Mouse (Mus musculus) liver, embryonic 16.5 days (tissue): ENCODE measurements around the gene Gm49393. TPM values are rescaled to one million over a fixed set of nuclear protein-coding genes. Genes with fewer than 3 reads are reported as not detected.
A peak's percentile ranks its signal among the peaks of the same experiment; 100 is the strongest.
"Not testable (repeated sequence)": the region's sequence is repeated elsewhere in the genome, so short reads cannot be mapped to it uniquely, and the experiment has no call there.

Source experiments
- ATAC-seq: fragments of 200-750 bp; cut with Nextera tagmentation; 2 replicates; pipeline ENCODE4 v1.8.0; 2017; ENCODE audit warnings: low read depth, mild to moderate bottlenecking, moderate number of reproducible peaks, moderate library complexity
- H3K27ac ChIP-seq: fragments of 300-500 bp; sonication (generic); 2 replicates; pipeline ENCODE4 v1.5.1; 2014; ENCODE audit warnings: mild to moderate bottlenecking, low read length
- H3K27me3 ChIP-seq: fragments of 300-500 bp; sonication (generic); 2 replicates; pipeline ENCODE4 v1.6.1; 2014; ENCODE audit warnings: low read depth, low read length, mixed read lengths; ENCODE audit not compliant: control insufficient read depth, insufficient read depth
- H3K36me3 ChIP-seq: fragments of 300-500 bp; sonication (generic); 2 replicates; pipeline ENCODE4 v1.6.1; 2014; ENCODE audit warnings: mild to moderate bottlenecking; ENCODE audit not compliant: control insufficient read depth, insufficient read depth
- H3K4me1 ChIP-seq: fragments of 300-500 bp; sonication (generic); 2 replicates; pipeline ENCODE4 v1.6.1; 2014; ENCODE audit warnings: low read depth, low read length, mixed read lengths; ENCODE audit not compliant: control insufficient read depth
- H3K4me2 ChIP-seq: fragments of 300-500 bp; sonication (generic); 2 replicates; pipeline ENCODE4 v1.6.1; 2014; ENCODE audit warnings: low read depth, low read length, mixed read lengths
- H3K4me3 ChIP-seq: fragments of 300-500 bp; sonication (generic); 2 replicates; pipeline ENCODE4 v1.5.1; 2014; ENCODE audit warnings: low read depth, mild to moderate bottlenecking, low read length
- H3K9ac ChIP-seq: fragments of 300-500 bp; sonication (generic); 2 replicates; pipeline ENCODE4 v1.6.1; 2014; ENCODE audit warnings: low read depth, low read length
- H3K9me3 ChIP-seq: fragments of 300-500 bp; sonication (generic); replicated peaks from 2 replicates; pipeline ENCODE4 v1.6.1; 2016; ENCODE audit warnings: low read length; ENCODE audit not compliant: control insufficient read depth
- WGBS: fragments of 180-500 bp; shearing (Covaris S2); extraction: QIAGEN DNeasy Blood & Tissue Kit; methylation state at CpG from one replicate; pipeline ENCODE4 v1.1.7; 2014; ENCODE audit not compliant: insufficient replicate concordance; 5-methylcytosine and 5-hydroxymethylcytosine counted together
- polyA plus RNA-seq: library from polyadenylated mRNA; unstranded; fragments of >200 nt; fragmentation: Nextera tagmentation; extraction: Ambion mirVana; gene quantifications from 2 replicates; pipeline ENCODE4 v1.2.1, GENCODE M21; 2015

Gm49393 gene
- not detected in 2 replicates for polyA plus RNA-seq

- H3K9me3 ChIP-seq, ATAC-seq, H3K4me3 ChIP-seq, H3K27ac ChIP-seq, H3K4me2 ChIP-seq, H3K9ac ChIP-seq, H3K27me3 ChIP-seq, H3K4me1 ChIP-seq, H3K36me3 ChIP-seq: not testable (repeated sequence)
- 51% methylated on average over 2 of the region's 2 CpGs for WGBS
Measured at GRCm38 (mm10) chr13:60935490-60935889, at the start of gene Gm49393. Gm49393 (minus strand) TSS chr13:60935590.

GRCm38 (mm10) chr13:60972319-60972718 is 36.9 kb upstream of the Gm49393 start:
- ATAC-seq, H3K9me3 ChIP-seq, H3K27ac ChIP-seq, H3K4me2 ChIP-seq, H3K4me1 ChIP-seq, H3K27me3 ChIP-seq, H3K36me3 ChIP-seq, H3K9ac ChIP-seq, H3K4me3 ChIP-seq: not testable (repeated sequence)
- WGBS = 52% methylated on average over 4 of the region's 4 CpGs

GRCm38 (mm10) chr13:60963985-60964384 is 28.6 kb upstream of the Gm49393 start:
- H3K9ac ChIP-seq, H3K27ac ChIP-seq, H3K9me3 ChIP-seq, H3K27me3 ChIP-seq, ATAC-seq, H3K4me2 ChIP-seq, H3K4me1 ChIP-seq, H3K4me3 ChIP-seq, H3K36me3 ChIP-seq: not testable (repeated sequence)
- WGBS = 24% methylated on average over 5 of the region's 5 CpGs

GRCm38 (mm10) chr13:60961706-60962105 is 26.3 kb upstream of the Gm49393 start:
- H3K9ac ChIP-seq = no peak overlapping the region
- no peaks in the 10 kb centered on the region for H3K27me3 ChIP-seq
- H3K4me2 ChIP-seq = no peak overlapping the region
- H3K36me3 ChIP-seq = no peaks in the 10 kb centered on the region
- H3K4me1 ChIP-seq = no peaks in the 10 kb centered on the region
- no peak for ATAC-seq
- no peaks in the 10 kb centered on the region for H3K9me3 ChIP-seq
- WGBS = 48% methylated on average over 5 of the region's 5 CpGs
- H3K27ac ChIP-seq = no peak overlapping the region
- no peak overlapping the region for H3K4me3 ChIP-seq

- H3K9me3 ChIP-seq, H3K4me3 ChIP-seq, H3K27ac ChIP-seq, ATAC-seq, H3K27me3 ChIP-seq, H3K4me1 ChIP-seq, H3K9ac ChIP-seq, H3K4me2 ChIP-seq, H3K36me3 ChIP-seq: not testable (repeated sequence)
- WGBS = 50% methylated on average over 3 of the region's 3 CpGs
Measured at GRCm38 (mm10) chr13:60941884-60942283, 6.5 kb upstream of the Gm49393 start, which contains the start of gene Tpbpa. Tpbpa (minus strand) TSS chr13:60941984.

GRCm38 (mm10) chr13:60936500-60936901 is 1.1 kb upstream of the Gm49393 start, which contains the start of the genes Gm49391 and Ctla2a:
Gm49391 (minus strand) TSS chr13:60936571.
Ctla2a (minus strand) TSS chr13:60936625.
- no peaks in the 10 kb centered on the region for H3K27me3 ChIP-seq
- H3K4me2 ChIP-seq = no peak within 1 kb of the TSS
- H3K9me3 ChIP-seq = no peaks in the 10 kb centered on the region
- H3K36me3 ChIP-seq = no peaks in the 10 kb centered on the region
- H3K9ac ChIP-seq = no peak within 1 kb of the TSS
- peak; percentile 82 for ATAC-seq
- H3K4me1 ChIP-seq = no peaks in the 10 kb centered on the region
- no peak within 1 kb of the TSS for H3K4me3 ChIP-seq
- no peak within 1 kb of the TSS for H3K27ac ChIP-seq
- 11% methylated on average over 5 of the region's 5 CpGs for WGBS

- H3K27me3 ChIP-seq, H3K36me3 ChIP-seq, ATAC-seq, H3K4me2 ChIP-seq, H3K9ac ChIP-seq, H3K9me3 ChIP-seq, H3K4me3 ChIP-seq, H3K27ac ChIP-seq, H3K4me1 ChIP-seq: not testable (repeated sequence)
- WGBS = 65% methylated on average over 2 of the region's 2 CpGs
Measured at GRCm38 (mm10) chr13:60904780-60905179, 30.6 kb downstream of the Gm49393 start, which contains the start of gene Tpbpb. Tpbpb (minus strand) TSS chr13:60904880.

GRCm38 (mm10) chr13:60897328-60897727 is 38.1 kb downstream of the Gm49393 start, which contains the start of gene Ctla2b:
Ctla2b (minus strand) TSS chr13:60897447.
- H3K4me1 ChIP-seq = no peaks in the 10 kb centered on the region
- no peak within 1 kb of the TSS for H3K27ac ChIP-seq
- H3K4me2 ChIP-seq = no peak within 1 kb of the TSS
- H3K36me3 ChIP-seq = no peaks in the 10 kb centered on the region
- H3K27me3 ChIP-seq = no peaks in the 10 kb centered on the region
- H3K9ac ChIP-seq = no peak within 1 kb of the TSS
- H3K9me3 ChIP-seq = no peaks in the 10 kb centered on the region
- H3K4me3 ChIP-seq = no peak within 1 kb of the TSS
- WGBS = 23% methylated on average over 3 of the region's 3 CpGs
- ATAC-seq = peak; percentile 85

- H3K9ac ChIP-seq, H3K27me3 ChIP-seq, H3K4me2 ChIP-seq, ATAC-seq, H3K4me1 ChIP-seq, H3K9me3 ChIP-seq, H3K36me3 ChIP-seq, H3K4me3 ChIP-seq, H3K27ac ChIP-seq: not testable (repeated sequence)
- 91% methylated on average over 6 of the region's 8 CpGs for WGBS
Measured at GRCm38 (mm10) chr13:60896794-60897193, 38.6 kb downstream of the Gm49393 start, which contains the start of gene Gm49392. Gm49392 (minus strand) TSS chr13:60896894.
